Mouse (Mus musculus): Measurements from ENCODE around the gene Irf8.

Gene Irf8

DNA sequence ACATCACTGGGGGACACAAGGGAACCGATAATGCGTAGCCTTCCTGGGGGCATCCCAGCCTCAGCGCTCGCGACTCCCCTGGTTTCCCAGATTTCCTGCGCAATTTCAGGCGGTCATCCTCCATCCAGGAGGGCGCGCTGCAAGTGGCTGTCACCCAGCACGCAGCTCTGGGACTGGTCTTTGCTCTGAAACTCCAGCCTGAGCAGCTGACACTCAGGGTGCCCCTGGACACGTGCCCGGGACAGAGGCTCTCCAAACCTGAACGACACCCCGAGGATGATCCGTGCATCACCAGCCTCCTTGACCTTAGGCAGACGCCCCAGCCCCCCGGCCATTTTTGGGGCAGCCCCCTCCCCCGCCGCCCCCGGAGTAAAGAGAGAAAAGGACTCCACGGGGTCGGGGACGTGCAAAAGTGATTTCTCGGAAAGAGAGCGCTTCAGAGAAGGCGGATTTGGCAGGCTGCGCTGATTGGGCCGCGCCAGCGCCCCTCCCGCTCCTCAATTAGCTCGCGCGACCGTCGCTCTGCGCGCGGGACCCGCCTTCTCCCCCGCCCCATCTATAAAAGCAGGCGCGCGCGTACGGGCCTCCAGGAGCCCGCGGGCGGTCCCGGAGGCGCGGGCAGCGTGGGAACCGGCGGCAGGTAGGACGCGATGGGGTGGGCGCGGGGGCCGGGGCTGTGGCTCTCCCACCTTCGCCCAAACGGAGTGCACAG is at the start of gene Irf8:
TSS of gene Irf8 (plus strand) at position 589 of the 712 bp plus-strand sequence.
- DNase-seq = peak; percentile 82 to 87

DNA sequence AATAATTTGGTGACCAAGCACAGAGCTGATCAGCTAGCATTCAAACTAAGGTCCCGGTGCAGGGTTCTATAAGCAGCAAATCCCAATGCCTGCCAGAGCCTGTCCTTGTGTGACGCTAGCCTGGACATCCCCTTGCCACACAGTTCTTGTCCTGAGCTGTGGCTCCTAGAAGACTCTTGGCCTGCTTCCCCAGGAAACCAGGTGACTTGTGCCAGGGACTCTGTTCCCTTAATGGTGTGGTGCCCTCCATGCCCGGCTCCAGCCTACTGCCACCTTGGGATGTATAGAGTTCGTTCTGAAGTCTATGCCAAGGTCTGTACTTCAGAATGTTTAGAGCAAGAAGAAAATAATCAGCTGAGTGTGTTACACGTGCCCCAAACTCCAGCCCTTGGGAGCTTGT is 49.6 kb upstream of the Irf8 start:
- DNase-seq = no peak

DNA sequence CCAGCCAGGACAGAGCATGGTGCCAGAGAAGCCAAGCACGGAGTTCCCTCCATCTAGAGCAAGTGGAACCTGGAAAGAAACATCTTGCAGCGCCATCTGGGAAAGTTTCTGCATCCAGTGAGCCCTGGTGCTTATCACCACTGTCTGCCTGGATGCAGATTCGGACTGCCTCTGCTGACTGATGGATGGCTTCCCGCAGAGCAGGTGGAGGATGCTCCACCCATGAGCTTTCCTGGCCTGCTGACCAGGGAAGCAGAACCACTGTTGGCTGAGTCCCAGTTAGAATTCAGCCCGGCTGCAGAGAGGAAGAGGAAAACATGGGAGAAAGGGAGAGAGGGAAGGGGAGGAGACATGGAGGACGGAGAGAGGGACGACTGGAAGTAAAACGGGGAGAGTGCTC is 48.4 kb upstream of the Irf8 start:
- peak; percentile 49 for DNase-seq

- no peak for DNase-seq
Observed at GRCm38 (mm10) chr8:120688511-120688910, 47.6 kb upstream of the Irf8 start.

DNA sequence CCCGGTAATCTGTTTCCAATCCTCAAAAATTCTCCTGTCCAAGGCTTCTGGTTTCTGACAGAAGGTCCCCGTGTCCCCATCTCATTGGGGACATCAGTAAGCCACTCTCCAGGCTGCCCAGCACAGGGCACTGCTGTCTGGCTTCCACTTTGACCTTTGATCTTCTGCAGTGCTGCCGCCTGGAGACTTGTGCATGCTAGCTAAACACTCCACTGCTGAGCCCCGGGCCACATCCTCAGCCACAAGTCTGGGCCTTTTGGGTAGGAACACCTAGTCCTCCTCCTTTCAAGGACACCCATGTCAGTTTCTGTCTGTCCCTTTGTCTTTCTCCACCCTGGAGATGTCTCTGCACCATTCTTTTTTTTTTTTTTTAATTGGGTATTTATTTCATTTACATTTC is 43.2 kb upstream of the Irf8 start:
- DNase-seq = no peak

- peak in 1 of 2 experiments; percentile 58 for DNase-seq
Observed at GRCm38 (mm10) chr8:120693861-120694493, 42.2 kb upstream of the Irf8 start.

DNA sequence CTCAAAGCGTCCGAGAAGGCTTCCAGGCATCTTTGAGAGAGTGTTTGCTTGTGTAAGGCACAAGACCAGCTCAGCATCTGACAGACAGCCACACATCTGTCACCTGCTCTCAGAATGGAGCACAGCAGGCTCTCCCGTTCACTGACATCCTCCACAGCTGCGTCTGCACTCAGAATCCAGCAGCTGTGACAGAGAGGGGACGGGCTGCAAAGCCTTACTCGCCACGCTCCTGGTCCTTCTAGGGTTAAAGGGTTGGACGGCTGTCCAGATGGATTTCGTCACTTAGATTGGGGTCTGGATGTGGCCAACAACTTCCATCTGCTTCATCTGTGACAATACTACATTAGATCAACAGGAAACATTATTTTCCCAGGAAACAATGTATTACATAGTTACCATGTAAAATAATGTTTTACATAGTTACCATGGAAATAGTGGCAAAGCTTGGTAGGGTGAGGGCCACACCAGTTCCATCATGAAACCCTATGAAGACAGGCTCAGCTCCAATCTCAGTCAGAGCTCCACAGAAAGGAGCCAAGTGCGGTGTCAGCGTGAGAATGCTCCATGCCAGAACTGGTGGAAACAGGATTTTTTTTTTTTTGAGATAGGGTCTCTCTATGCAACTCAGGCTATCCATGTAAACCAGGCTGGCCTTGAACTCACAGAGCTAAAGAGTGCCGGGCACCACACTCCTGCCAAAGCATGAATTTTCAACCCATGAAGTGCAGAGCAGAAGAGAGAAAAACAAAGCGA is 39.6 kb upstream of the Irf8 start:
- DNase-seq = no peak

DNA sequence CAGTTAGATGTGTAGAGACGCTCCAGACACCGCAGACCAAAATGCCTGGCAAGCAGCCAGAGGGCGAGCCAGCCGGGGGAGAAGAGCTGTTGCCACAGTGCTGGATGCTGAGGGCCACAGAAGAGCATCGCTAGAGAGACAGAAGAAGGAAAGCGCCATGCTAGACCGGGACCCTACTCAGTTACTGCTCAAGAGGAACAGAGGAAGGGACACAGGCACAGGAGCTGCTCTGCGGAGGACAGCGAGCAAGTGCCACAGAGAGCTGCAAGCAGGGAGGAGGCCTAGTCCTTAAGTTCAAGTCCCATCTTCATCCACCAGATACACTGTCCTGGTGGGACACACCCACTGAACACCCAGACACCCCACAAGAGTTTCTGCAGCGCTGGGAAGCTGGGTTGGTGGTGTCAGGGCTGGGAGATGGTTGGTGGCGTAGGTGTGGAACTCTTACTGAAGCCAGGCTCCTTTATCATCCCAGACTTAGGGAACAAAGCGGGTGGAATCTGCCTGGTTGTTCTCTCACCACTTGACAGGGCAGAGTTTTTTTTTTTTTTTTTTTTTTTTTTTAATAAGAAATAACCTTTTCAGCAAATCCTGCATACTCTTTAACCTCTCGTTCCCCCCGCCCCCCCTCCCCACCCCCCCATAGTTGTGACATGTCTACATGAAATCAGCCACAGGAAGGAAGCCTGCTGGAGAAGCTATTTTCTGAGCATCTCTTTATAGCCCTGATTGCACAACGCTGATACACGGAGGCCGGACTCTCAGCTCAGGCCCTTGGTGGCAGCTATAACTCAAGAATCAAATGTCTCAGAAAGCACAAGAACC is 38.8 kb upstream of the Irf8 start:
- no peak for DNase-seq

DNA sequence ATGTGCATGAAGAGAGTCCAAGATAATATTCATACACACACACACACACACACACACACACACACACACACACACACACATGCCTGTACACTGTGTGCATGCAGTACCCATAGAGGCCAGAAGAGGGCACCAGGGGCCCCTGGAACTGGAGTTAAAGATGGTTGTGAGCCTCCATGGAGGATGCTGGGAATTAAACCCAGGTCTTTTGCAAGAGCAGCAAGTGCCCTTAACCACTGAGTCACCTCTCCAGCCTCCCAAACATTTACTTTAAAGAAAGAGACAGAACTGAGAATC is 38.2 kb upstream of the Irf8 start:
- DNase-seq = no peak

GRCm38 (mm10) chr8:120698426-120698825 is 37.7 kb upstream of the Irf8 start:
- no peak for DNase-seq

- no peak for DNase-seq
Observed at GRCm38 (mm10) chr8:120699079-120699478, 37.1 kb upstream of the Irf8 start.

DNA sequence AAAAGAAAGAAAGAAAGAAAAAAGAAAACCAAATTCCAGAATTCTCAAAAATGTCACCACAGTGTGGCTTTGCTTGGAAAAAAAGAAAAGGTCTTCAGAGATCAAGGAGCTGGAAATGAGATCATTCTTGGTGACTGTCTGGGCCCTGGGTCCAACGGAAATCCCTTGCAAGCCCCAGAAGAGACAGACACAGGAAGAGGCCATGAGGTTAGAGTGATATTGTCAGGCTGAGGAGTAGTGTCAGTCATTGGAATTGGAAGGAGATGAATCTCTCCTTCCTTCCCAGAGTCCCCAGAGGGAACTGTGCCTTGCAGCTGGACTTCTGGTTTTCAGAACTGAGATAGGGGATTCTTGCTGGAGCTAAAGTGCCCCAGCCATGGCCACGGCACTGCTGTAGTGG is 36.6 kb upstream of the Irf8 start:
- no peak for DNase-seq

- no peak for DNase-seq
Observed at GRCm38 (mm10) chr8:120700053-120700452, 36.1 kb upstream of the Irf8 start.

DNA sequence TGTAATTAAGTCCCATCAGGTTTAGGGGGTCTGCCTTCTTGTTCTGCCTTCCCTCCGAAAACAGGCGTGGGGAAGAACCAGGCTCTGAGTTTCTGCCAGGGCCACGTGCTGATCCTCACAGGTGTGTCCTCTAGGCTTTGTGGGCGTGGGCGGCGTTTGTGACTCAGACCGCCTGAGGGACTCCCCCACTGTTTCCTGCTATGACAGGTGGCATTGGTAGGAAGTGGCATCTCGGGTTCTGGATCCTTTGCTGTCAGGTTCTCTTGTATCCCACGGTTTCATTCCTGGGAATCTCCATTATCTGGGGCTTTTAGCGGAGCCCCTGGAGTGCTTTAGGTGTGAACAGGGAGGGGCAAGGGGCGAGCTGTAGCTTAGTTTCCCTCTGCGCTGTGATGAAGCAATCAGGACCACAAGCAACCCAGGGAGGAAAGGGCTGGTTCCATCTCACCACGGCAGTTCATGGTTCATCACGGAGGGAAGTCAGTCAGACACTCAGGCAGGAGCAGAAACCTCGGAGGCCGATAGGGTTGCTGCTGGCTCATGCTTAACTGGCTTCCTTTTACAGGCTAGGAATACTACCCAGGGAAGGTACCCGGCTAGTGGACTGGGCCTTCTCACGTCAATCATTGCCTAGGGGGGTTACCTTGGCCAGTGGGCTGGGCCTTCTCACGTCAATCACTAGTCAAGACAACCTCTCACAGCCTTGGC is 34.2 kb upstream of the Irf8 start:
- no peak for DNase-seq

DNA sequence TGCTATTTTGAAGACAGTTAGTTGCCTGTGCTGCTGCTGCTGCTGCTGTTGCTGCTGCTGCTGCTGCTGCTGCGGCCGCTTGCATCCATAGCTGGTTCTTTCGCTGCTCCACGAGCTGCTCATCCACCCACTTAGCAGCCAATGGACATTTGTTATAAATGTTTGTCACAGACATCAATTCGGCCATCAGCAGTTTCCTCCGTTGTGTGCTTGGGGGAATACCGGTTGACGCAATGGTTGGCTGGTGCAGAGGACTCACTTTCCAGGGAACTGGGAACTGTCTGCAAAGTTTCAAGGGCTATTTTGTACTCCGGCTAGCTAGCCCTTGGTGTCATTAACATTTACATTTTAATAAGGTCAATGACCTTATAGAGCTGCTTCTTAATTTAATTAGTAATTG is 32.0 kb upstream of the Irf8 start:
- no peak for DNase-seq

- DNase-seq = no peak
Observed at GRCm38 (mm10) chr8:120705163-120705562, 31.0 kb upstream of the Irf8 start.

- no peak for DNase-seq
Observed at GRCm38 (mm10) chr8:120706193-120706592, 30.0 kb upstream of the Irf8 start.

DNA sequence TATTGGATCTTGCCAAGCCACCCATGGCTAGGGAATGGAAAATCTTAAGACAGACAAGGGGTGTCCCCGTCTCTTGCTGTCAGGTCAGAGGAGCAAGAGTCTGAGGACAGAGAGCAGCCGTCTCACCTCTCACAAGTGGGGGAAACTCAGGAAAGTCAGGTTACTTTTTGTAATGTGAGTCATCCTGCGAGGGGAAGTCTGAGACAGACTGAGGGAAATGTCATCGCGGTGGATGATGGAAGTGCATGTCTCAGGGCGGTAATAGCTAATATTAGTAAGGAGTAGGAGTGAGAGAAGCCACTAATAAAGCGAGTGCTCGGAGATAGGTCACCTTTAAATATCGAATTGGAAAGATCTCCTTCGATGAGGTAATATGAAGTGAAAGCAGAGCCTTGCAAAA is 27.0 kb upstream of the Irf8 start:
- DNase-seq = no peak

DNA sequence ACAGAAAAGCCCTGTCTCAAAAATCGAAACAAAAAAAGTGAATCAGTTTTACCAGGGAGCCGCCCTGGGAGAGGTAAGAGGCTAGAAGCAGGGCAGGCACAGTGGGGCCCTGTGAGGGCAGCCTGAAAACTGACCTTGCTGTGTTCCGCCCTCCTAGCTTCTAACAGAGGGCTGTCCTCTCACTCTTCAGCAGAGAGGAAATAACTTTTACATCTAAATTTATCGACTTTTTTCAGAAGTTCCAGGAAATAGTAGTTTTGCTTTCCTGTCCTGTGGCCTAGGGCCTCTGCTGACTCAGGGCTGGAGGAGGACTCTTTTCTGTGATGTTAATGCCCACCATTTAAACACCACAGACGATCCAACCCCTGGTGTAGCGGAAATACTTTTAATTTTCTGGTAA is 21.0 kb upstream of the Irf8 start:
- no peak for DNase-seq

GRCm38 (mm10) chr8:120715996-120716680 is 20.0 kb upstream of the Irf8 start:
- DNase-seq = no peak

DNA sequence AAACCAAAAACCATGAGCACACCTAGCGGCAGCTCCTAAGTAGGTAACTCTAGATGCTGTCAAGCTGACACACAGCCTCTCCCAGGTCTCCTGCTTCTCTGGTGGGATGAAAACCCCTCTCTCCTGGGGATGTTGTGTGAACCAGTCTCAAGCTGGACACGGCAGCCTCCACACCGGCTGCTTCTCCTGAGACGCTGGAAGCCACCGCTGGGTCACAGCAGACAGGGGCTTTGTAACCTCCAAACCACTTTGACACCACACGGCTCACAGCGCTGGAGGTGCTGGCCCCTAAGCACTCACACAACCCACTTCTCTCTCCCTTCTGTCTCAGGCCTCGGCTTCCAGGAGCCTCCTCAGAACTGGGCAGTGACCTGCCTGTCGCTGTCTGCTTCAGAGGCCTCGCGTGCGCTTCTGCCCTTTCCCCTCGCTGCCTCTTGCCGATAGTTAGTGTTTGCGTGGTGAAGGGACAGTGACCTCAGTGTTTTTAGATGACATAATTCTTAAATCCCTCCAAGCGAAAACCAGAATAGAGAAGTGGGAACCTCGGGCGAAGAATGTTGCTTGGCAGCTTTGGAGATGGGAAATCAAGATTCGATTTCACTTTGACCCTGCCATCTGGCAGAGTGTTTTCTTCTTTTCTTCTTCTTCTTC is 16.4 kb upstream of the Irf8 start:
- no peak for DNase-seq

GRCm38 (mm10) chr8:120723025-120723424 is 13.1 kb upstream of the Irf8 start:
- DNase-seq = no peak

Measured in kidney, adult 8-10 months (tissue).